Mouse (Mus musculus) right cerebral cortex, adult 18-20 months (tissue): ENCODE results near the gene Gm21776.
"Not testable (repeated sequence)": the region's sequence is repeated elsewhere in the genome, so short reads cannot be mapped to it uniquely, and the experiment has no call there.

ENCODE experiments used
- DNase-seq: peaks from one replicate; pipeline ENCODE4 v3.0.0; 2022; ENCODE audit warnings: mixed read lengths

Gene Gm21776

DNA sequence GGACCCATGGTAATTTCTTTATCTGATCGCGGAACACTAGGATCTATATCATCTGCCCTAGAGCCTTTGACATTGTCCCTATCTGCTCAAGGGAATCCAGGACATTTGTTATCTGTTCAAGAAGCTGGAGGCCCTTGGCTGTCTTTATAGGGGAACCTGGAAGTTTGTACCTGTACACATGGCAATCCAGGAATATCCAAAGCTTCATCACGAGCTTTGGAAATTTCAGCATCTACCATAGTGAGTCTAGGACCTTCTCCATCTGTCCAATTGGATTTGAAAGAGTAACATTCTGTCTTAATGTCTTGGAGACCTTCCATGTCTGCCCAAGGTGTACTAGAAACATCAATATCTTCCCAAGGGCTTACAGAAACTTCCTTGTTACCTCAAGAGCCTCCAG is at the start of gene Gm21776:
Gene Gm21776, plus strand, starts transcription at position 301 of the 400 bp plus-strand sequence.
- DNase-seq, result not testable (repeated sequence)
